ENCODE assay signal across 8 mouse cellular contexts in the genomic region with DNA sequence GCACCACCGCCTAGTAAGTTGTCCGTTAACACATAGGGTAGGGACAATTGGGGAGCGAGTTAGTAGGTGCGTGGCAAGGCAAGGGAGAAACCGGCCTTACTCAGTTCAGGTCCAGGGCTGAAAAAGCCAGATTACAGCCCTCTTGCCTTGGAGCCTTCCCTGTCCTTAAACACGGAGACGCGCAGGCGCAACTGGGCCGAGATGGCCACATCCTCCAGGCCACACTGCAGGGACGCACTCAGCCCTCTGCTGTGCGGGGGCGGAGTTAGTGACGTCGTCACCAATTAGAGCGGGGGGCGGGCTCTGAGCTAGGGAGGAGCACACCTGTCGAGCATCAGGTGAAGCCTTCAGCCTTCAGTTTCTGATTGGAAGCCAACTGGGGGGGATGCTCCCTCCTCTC. TPM values are rescaled to one million over a fixed set of nuclear protein-coding genes. Genes with fewer than 3 reads are reported as not detected.
A peak's percentile ranks its signal among the peaks of the same experiment; 100 is the strongest.
DNase-seq lines count a peak whose midpoint lies in the region; ATAC-seq lines count a peak whose summit lies in the region.

No protein-coding gene starts in this region.

- ATAC-seq in heart, embryonic 12.5 days (ENCODE audit: insufficient number of reproducible peaks, low FRiP score) = peak; percentile 56
- peak; percentile 91 for ATAC-seq in hindbrain, embryonic 14.5 days (ENCODE audit: low FRiP score)
- no peak for ATAC-seq in inflammation-experienced regulatory T-cells, adult 6 months

- DNase-seq in heart, adult 11 months = no peak
- peak; percentile 82 for DNase-seq in embryo, embryonic 10.5 days (ENCODE audit: low spot score)
- DNase-seq in hindbrain, embryonic 14.5 days (ENCODE audit: low spot score) = peak; percentile 85
- peak; percentile 47 to 56 for DNase-seq in layer of hippocampus, postnatal 36 days
- peak; percentile 86 for DNase-seq in lung, postnatal 10 days
- peak; percentile 86 for DNase-seq in right cerebral cortex, postnatal 10 days (ENCODE audit: low spot score in 2 of 2)

- H3K27me3 ChIP-seq in heart, embryonic 12.5 days (replicated peaks) = no peaks in the 10 kb centered on the region
- H3K27me3 ChIP-seq in hindbrain, embryonic 14.5 days (ENCODE audit: control insufficient read depth, insufficient read depth, low read length) = no peaks in the 10 kb centered on the region

- peaks cover 11% of the 10 kb centered on the region for H3K4me1 ChIP-seq in heart, embryonic 12.5 days (replicated peaks)
- H3K4me1 ChIP-seq in hindbrain, embryonic 14.5 days (replicated peaks; ENCODE audit: control insufficient read depth, insufficient read depth, low read length) = no peaks in the 10 kb centered on the region; the same call in 1 of the 2 replicates

- H3K36me3 ChIP-seq in heart, embryonic 12.5 days = peaks cover 54% of the 10 kb centered on the region
- peaks cover 29% of the 10 kb centered on the region for H3K36me3 ChIP-seq in hindbrain, embryonic 14.5 days (replicated peaks; ENCODE audit: control insufficient read depth, insufficient read depth)

- peak overlapping the region; percentile 58 for H3K9ac ChIP-seq in heart, embryonic 12.5 days
- H3K9ac ChIP-seq in hindbrain, embryonic 14.5 days = peak overlapping the region; percentile 45

- H3K4me3 ChIP-seq in heart, embryonic 12.5 days = no peak overlapping the region
- peak overlapping the region; percentile 16 for H3K4me3 ChIP-seq in hindbrain, embryonic 14.5 days (replicated peaks; ENCODE audit: low read length)

- H3K27ac ChIP-seq in heart, embryonic 12.5 days (ENCODE audit: poor library complexity, severe bottlenecking) = peak overlapping the region; percentile 35; the same call in 1 of the 2 replicates
- H3K27ac ChIP-seq in hindbrain, embryonic 14.5 days = 0 out of 2 replicates have a peak overlapping the region, but pooled peaks have one; percentile 5

- peak overlapping the region; percentile 35 for H3K4me2 ChIP-seq in heart, embryonic 12.5 days
- peak overlapping the region; percentile 45 for H3K4me2 ChIP-seq in hindbrain, embryonic 14.5 days (replicated peaks)

- H3K9me3 ChIP-seq in heart, embryonic 12.5 days (replicated peaks) = no peaks in the 10 kb centered on the region
- no peaks in the 10 kb centered on the region for H3K9me3 ChIP-seq in hindbrain, embryonic 14.5 days (ENCODE audit: control insufficient read depth, low read length)

- 12% methylated on average over 18 of the region's 18 CpGs for WGBS in heart, embryonic 12.5 days
- 10% methylated on average over 18 of the region's 18 CpGs for WGBS in hindbrain, embryonic 14.5 days

RNA-seq across cellular contexts. Expression of a gene that starts 29.7 kb away (rescaled TPM):
- 330 and 331 TPM in 2 replicates for polyA plus RNA-seq in heart, embryonic 12.5 days (2016; fragmentation: Nextera tagmentation; extraction: Ambion mirVana)
- 86.5 and 92.1 TPM in 2 replicates for polyA plus RNA-seq in hindbrain, embryonic 14.5 days (2014; fragmentation: Nextera tagmentation; extraction: Ambion mirVana)
- total RNA-seq in layer of hippocampus, postnatal 36 days (2021) = 100 to 1,000 TPM in 1 of 2 experiments, 10 to 100 TPM in 1; 76.1 to 104 TPM
- polyA plus RNA-seq in inflammation-experienced regulatory T-cells, adult 6 months (2017; shearing (Covaris generic)) = 10 to 100 TPM; 29.4 to 37.6 (median 36.4) TPM

RNA-seq across cellular contexts. Expression of a gene that starts 35.8 kb away (rescaled TPM):
- 8.3 and 11.5 TPM in 2 replicates for polyA plus RNA-seq in heart, embryonic 12.5 days (2016; fragmentation: Nextera tagmentation; extraction: Ambion mirVana)
- polyA plus RNA-seq in hindbrain, embryonic 14.5 days (2014; fragmentation: Nextera tagmentation; extraction: Ambion mirVana) = 3.2 and 4.9 TPM in 2 replicates
- total RNA-seq in layer of hippocampus, postnatal 36 days (2021) = 1 to 10 TPM; 6.7 to 8.2 TPM
- polyA plus RNA-seq in inflammation-experienced regulatory T-cells, adult 6 months (2017; shearing (Covaris generic)) = 1 to 10 TPM; 4.2 to 5.4 (median 4.4) TPM

RNA-seq across cellular contexts. Expression of a gene that starts 51.6 kb away (rescaled TPM):
- polyA plus RNA-seq in heart, embryonic 12.5 days (2016; fragmentation: Nextera tagmentation; extraction: Ambion mirVana) = 22.9 and 26.7 TPM in 2 replicates
- 0.77 and 2.5 TPM in 2 replicates for polyA plus RNA-seq in hindbrain, embryonic 14.5 days (2014; fragmentation: Nextera tagmentation; extraction: Ambion mirVana)
- total RNA-seq in layer of hippocampus, postnatal 36 days (2021) = under 1 TPM; 0.28 to 0.32 TPM
- polyA plus RNA-seq in inflammation-experienced regulatory T-cells, adult 6 months (2017; shearing (Covaris generic)) = under 1 TPM; 0.10 to 0.82 (median 0.71) TPM

RNA-seq across cellular contexts. Expression of a gene that starts 56.9 kb away (rescaled TPM):
- polyA plus RNA-seq in heart, embryonic 12.5 days (2016; fragmentation: Nextera tagmentation; extraction: Ambion mirVana) = 127 TPM in 2 replicates
- polyA plus RNA-seq in hindbrain, embryonic 14.5 days (2014; fragmentation: Nextera tagmentation; extraction: Ambion mirVana) = 221 and 251 TPM in 2 replicates
- 10 to 100 TPM; 16.3 to 19.8 TPM for total RNA-seq in layer of hippocampus, postnatal 36 days (2021)
- polyA plus RNA-seq in inflammation-experienced regulatory T-cells, adult 6 months (2017; shearing (Covaris generic)) = 10 to 100 TPM; 56.5 to 71.6 (median 62.1) TPM
